Mouse (Mus musculus): ENCODE measurements around the gene Stk10.

- TF ChIP-seq CTCF (IDR thresholded peaks at IDR 0.05; ENCODE audit: low read depth, low read length) (no peak), POLR2A (IDR thresholded peaks at IDR 0.05; ENCODE audit: borderline replicate concordance, low read depth, low read length) (no peak)
Observed at GRCm38 (mm10) chr11:32533482-32534261, 567 bp downstream of the Stk10 start.
